Mouse (Mus musculus) lung, embryonic 16.5 days (tissue): ENCODE data around the gene Tagap1. TPM values are rescaled to one million over a fixed set of nuclear protein-coding genes. Genes with fewer than 3 reads are reported as not detected.
A peak's percentile ranks its signal among the peaks of the same experiment; 100 is the strongest.
"Not testable (repeated sequence)": the region's sequence is repeated elsewhere in the genome, so short reads cannot be mapped to it uniquely, and the experiment has no call there.

Source experiments
- ATAC-seq: fragments of 200-750 bp; cut with Nextera tagmentation; 2 replicates; pipeline ENCODE4 v1.8.0; 2017; ENCODE audit warnings: low read depth, mild to moderate bottlenecking, moderate library complexity
- H3K27ac ChIP-seq: fragments of 300-500 bp; sonication (generic); 2 replicates; pipeline ENCODE4 v1.5.1; 2014; ENCODE audit warnings: mild to moderate bottlenecking, control low read depth, low read length
- H3K27me3 ChIP-seq: fragments of 300-500 bp; sonication (generic); 2 replicates; pipeline ENCODE4 v1.6.1; 2014; ENCODE audit warnings: low read depth, low read length, mixed read lengths; ENCODE audit not compliant: control insufficient read depth, insufficient read depth
- H3K36me3 ChIP-seq: fragments of 300-500 bp; sonication (generic); 2 replicates; pipeline ENCODE4 v1.6.1; 2014; ENCODE audit warnings: low read length; ENCODE audit not compliant: control insufficient read depth, insufficient read depth
- H3K4me1 ChIP-seq: fragments of 300-500 bp; sonication (generic); replicated peaks from 2 replicates; pipeline ENCODE4 v1.6.1; 2014; ENCODE audit warnings: low read length, mixed read lengths; ENCODE audit not compliant: control insufficient read depth, insufficient read depth
- H3K4me2 ChIP-seq: fragments of 300-500 bp; sonication (generic); 2 replicates; pipeline ENCODE4 v1.6.1; 2014; ENCODE audit warnings: low read depth, low read length, control low read depth
- H3K4me3 ChIP-seq: fragments of 300-500 bp; sonication (generic); 2 replicates; pipeline ENCODE4 v1.5.1; 2014; ENCODE audit warnings: mild to moderate bottlenecking, low read length, control low read depth
- H3K9ac ChIP-seq: fragments of 300-500 bp; sonication (generic); 2 replicates; pipeline ENCODE4 v1.6.1; 2014; ENCODE audit warnings: low read length, control low read depth
- H3K9me3 ChIP-seq: fragments of 300-500 bp; sonication (generic); 2 replicates; pipeline ENCODE4 v1.6.1; 2016; ENCODE audit warnings: low read length; ENCODE audit not compliant: control insufficient read depth
- WGBS: fragments of 180-500 bp; shearing (Covaris S2); extraction: QIAGEN DNeasy Blood & Tissue Kit; methylation state at CpG from one replicate; pipeline ENCODE4 v1.1.7; 2014; 5-methylcytosine and 5-hydroxymethylcytosine counted together
- polyA plus RNA-seq: library from polyadenylated mRNA; unstranded; fragments of >200 nt; fragmentation: Nextera tagmentation; extraction: Ambion mirVana; gene quantifications from 2 replicates; pipeline ENCODE4 v1.2.1, GENCODE M21; 2015

Tagap1 gene
- polyA plus RNA-seq = 51.3 and 52.5 TPM in 2 replicates

DNA sequence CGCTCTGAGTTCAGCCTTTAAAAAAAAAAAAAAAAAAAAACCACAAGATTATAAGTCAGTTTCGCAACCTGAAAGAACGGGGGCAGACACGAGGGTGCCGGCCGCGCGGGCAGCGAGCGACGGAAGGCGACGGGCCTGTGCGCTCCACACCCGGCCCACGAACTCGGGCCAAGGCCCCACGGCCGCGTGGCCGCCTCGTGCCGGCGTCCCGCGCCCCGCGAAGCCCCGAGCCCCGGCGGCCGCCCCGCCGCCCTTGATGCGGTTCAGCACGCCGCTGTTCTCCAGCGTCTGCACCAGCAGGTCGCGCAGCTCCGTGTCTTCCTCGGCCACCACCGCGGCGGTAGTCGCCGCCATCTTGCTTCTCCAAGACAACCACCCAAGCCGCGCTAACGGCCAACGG is at the start of gene Tagap1:
Gene Tagap1 (minus strand): TSS at position 381 of the 400 bp plus-strand sequence.
- peak within 1 kb of the TSS; percentile 52; the same call in 1 of the 2 replicates for H3K27ac ChIP-seq
- H3K27me3 ChIP-seq, H3K36me3 ChIP-seq, H3K4me1 ChIP-seq, ATAC-seq, H3K9me3 ChIP-seq: not testable (repeated sequence)
- WGBS = 0% methylated on average over 30 of the region's 51 CpGs
- H3K9ac ChIP-seq = peak within 1 kb of the TSS; percentile 58; the same call in 1 of the 2 replicates
- H3K4me3 ChIP-seq = peak within 1 kb of the TSS; percentile 55
- H3K4me2 ChIP-seq = peak within 1 kb of the TSS; percentile 51

- not testable (repeated sequence) for H3K4me2 ChIP-seq, H3K36me3 ChIP-seq, H3K9me3 ChIP-seq, H3K27me3 ChIP-seq, H3K9ac ChIP-seq, ATAC-seq, H3K4me3 ChIP-seq, H3K27ac ChIP-seq, H3K4me1 ChIP-seq
- WGBS = 47% methylated on average over 4 of the region's 9 CpGs
These were observed 48.9 kb upstream of the Tagap1 start for GRCm38 (mm10) chr17:7009901-7010300.

GRCm38 (mm10) chr17:7009440-7009839 is 48.5 kb upstream of the Tagap1 start:
- not testable (repeated sequence) for H3K4me1 ChIP-seq, H3K27ac ChIP-seq, H3K9ac ChIP-seq, H3K27me3 ChIP-seq, ATAC-seq, H3K9me3 ChIP-seq, H3K4me3 ChIP-seq, H3K36me3 ChIP-seq, H3K4me2 ChIP-seq
- no CpG with 5 or more reads among the region's 7 CpGs for WGBS

- not testable (repeated sequence) for H3K4me3 ChIP-seq, H3K9me3 ChIP-seq, H3K27me3 ChIP-seq, H3K36me3 ChIP-seq, ATAC-seq, H3K27ac ChIP-seq, H3K4me2 ChIP-seq, H3K9ac ChIP-seq, H3K4me1 ChIP-seq
These were observed 47.9 kb upstream of the Tagap1 start for GRCm38 (mm10) chr17:7008885-7009284.

GRCm38 (mm10) chr17:7005646-7006045 is 44.7 kb upstream of the Tagap1 start:
- H3K4me2 ChIP-seq, H3K36me3 ChIP-seq, H3K27ac ChIP-seq, H3K4me3 ChIP-seq, ATAC-seq, H3K9ac ChIP-seq, H3K4me1 ChIP-seq, H3K27me3 ChIP-seq, H3K9me3 ChIP-seq: not testable (repeated sequence)
- WGBS = 39% methylated on average over 2 of the region's 4 CpGs

DNA sequence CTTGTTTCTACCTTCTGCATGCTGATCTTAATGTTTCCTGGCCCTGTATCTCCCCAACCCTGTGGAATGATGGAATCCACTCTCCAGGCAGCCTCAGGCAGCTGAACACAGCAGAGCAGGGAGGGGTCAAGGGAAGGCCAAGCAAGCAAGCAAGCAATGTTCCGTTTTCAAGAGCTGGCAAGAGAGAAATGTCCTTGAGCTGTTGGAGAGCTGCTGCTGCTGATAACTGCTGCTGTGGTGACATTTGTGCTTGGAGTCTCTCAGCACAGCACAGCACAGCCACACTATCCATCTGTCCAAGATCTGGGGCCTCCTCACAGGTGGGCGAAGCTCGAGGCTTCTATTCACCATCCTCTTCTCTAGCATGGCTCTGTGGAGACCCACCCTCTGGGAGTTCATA is 42.4 kb upstream of the Tagap1 start:
- no CpG with 5 or more reads among the region's 3 CpGs for WGBS
- not testable (repeated sequence) for H3K27ac ChIP-seq, H3K36me3 ChIP-seq, H3K4me1 ChIP-seq, H3K4me2 ChIP-seq, H3K27me3 ChIP-seq, H3K9ac ChIP-seq, H3K9me3 ChIP-seq, H3K4me3 ChIP-seq
- ATAC-seq = peak; percentile 73

DNA sequence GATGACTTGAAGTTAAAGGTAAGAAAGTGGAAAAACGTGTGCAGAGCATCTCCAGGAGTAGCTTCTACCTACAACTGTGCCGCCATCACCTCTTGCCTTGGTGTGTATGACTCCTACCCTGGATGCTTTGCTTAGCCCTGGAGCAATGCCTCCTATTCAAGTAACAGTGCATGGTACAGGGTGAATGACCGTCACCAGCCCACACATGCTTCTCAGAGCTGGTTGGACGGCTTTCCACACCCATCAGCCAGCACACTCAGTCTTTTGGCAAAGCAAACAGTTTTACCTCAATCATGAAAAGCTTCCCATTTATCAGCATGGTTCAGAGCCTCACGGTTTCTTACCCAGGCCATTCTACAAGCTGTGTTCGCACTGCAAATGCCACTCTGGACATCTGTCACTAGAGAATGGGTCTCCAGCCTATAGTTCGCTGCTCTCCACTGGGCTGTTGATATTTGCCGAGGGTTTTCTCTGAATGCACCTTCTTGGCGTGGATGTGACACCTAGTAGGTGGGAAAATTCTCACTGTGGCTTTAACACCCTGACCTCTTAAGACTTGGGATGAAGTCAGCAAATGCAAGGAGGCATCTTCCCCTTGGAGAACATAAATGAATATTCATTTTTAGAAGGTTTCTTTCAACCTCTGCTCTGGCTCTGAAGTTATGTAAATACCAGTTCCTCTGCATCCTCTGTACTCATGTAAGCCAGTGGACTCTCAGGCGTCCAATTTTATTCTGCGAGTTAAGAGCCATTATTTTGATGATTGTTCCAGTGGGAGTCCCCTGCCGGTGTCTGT is 41.0 kb upstream of the Tagap1 start:
- not testable (repeated sequence) for H3K4me1 ChIP-seq, H3K27ac ChIP-seq, H3K9me3 ChIP-seq, ATAC-seq, H3K9ac ChIP-seq, H3K36me3 ChIP-seq, H3K4me2 ChIP-seq, H3K27me3 ChIP-seq, H3K4me3 ChIP-seq
- WGBS = 56% methylated on average over 6 of the region's 12 CpGs

- not testable (repeated sequence) for H3K9me3 ChIP-seq, H3K27me3 ChIP-seq, H3K4me1 ChIP-seq, H3K27ac ChIP-seq, H3K9ac ChIP-seq, H3K4me2 ChIP-seq, H3K4me3 ChIP-seq, H3K36me3 ChIP-seq
- 80% methylated on average over 1 of the region's 7 CpGs for WGBS
- ATAC-seq = peak; percentile 70
These were observed 37.0 kb upstream of the Tagap1 start for GRCm38 (mm10) chr17:6997778-6998490.

DNA sequence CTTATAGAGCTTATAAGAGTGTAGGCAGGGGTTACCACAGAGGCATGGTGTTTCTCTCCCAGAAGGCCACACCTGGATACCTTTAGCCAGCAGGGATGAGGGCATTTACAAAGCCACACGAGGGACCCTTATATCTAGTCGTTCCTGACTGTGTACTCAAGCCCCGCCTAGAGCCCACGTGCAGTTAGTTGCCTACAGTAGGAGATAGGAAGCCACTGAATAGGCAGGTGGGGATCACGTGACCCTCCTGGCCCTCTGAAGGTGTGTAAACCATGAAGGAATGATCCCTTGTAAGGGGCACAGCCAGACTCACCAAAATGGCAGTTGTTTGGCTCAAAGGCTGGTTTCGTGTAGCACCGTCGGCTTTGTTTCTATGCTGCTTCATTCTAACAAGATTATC is 35.9 kb upstream of the Tagap1 start:
- not testable (repeated sequence) for H3K9me3 ChIP-seq, H3K4me3 ChIP-seq, H3K27me3 ChIP-seq, H3K4me2 ChIP-seq, H3K27ac ChIP-seq, H3K36me3 ChIP-seq, H3K9ac ChIP-seq, H3K4me1 ChIP-seq, ATAC-seq
- 70% methylated on average over 8 of the region's 8 CpGs for WGBS
